Mouse (Mus musculus) monocyte, adult 2 months (primary cell): ENCODE results near the gene Tmem50b.

ENCODE experiments used
- DNase-seq, 2 experiments: peaks; one replicate each; pipeline ENCODE4 v3.0.0; 2022; ENCODE audit warnings: low spot score in 2 of 2, low read depth in 1 of 2

Tmem50b gene

DNA sequence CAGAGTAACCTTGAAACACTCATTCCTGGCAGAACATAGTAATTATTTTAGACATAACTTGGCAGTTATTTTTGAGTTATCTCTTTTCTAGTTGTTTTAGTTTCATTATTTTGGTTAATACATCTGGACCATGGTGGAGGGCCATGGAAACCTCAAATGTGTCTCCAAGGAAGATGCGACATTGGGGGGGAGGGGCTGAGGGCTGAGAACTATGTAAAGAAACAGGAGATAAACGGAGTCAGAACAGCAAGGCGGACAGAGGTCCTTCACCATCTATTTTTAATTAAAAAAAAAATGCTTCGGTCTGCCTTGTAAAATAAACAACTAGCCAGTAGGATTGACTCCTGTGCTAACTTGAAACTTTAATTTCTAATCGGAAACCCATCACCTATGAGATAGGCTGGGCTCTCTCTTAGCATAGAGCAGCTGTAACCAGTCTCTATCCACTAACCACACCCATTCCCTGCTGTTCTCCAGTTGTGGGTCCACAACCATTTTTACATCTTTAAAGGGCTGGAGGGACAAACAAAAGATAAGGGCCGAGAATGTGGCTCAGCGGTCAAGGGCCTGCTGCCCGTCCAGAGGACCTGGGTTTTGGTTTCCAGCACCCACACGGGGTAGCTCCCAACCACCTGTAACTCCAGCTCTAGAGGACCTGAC is 32.2 kb downstream of the Tmem50b start:
- DNase-seq, result no peak

DNA sequence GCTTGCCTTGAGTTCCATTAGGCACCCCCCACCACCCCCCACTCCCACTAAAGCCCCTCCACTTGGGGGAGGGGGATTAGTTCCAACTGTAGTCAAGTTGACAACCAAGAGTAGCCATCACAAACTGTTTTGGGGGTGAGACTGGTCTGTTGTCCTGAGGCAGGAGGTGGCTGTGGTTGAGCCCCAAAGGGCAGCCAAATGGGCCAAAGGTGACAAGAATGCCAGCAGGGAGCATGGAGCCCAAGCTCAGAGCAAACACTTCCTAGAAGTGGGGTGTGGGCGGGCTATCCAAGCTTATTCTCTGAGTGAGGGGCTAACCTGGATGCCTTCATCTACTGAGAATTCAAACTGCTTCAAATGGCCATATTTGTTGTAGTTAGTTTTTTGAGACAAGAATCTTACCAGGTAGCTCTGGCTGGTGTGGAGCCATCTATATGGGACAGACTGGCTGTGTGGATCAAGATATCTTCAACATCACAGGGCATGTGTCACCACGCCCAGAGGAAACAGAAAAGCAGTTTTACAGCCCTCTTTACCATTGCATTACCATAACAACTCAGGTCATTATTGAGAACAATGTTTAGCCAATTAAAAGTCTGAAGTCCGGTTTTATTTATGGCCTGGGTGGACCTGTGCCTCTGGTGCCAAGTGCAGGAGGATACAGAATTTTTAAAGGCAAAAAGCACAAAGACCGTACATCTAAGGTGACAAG is 32.9 kb downstream of the Tmem50b start:
- no peak for DNase-seq

DNA sequence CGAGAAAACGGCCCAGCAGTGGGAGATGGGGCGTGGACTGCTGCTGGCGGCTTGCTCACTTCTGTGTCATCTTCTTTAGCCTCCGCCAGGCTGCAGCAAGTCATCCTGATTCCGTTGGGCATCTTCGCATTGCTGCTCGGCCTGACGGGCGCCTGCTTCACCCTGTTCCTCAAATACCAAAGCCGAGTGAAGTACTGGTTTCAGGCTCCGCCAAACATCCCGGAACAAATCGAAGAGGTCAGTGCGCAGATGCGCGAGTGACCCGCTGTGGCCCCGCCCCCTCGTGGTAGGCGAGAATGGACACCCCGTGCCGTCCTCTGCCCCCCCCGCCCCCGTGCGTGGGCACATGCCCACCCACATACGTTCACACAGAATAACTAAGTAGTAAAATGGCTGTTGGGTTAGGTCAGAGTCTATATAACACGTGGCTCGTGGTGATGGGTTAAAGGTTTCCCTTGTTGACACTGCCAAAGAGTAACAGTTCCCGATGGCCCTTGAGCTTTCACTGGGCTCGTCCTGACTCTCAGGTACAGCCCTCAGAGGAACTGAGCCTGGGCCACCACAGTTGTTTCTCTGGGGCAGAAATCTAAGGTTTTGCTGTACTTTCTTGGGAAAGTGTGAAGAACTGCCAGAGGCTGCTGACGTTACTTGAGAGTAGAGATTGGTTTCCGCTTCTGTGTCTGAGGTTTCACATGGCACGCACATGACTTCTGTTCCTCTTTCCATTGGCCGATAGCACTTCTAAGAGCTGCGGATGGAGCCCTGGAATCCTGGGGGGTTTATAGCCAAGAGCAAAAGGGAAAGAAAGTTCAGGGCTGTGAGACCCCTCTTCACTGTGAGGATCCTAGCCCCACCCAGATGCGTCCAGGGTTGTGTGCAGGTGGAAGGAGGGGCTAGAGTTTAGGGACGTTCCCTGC is 35.8 kb downstream of the Tmem50b start:
- peak in 1 of 2 experiments; percentile 21 for DNase-seq

DNA sequence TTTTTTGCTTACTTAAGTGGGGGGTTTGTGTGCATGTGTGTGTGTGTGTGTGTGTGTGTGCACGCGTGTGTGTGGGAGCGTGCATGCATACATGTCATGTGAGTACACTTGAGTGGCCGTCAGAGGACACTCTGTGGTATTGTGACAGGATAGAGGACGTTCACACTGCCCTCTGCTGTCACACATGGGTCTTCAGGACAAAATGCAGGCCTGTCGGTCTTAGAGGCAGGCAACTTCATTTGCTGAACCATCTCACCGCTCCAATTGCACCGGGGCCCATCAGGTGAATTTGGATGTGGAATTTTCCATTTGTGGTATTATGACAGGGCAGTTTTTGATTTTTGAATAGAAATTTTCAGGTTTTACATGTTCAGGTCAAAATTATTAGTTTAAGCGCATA is 36.5 kb downstream of the Tmem50b start:
- no peak for DNase-seq

DNA sequence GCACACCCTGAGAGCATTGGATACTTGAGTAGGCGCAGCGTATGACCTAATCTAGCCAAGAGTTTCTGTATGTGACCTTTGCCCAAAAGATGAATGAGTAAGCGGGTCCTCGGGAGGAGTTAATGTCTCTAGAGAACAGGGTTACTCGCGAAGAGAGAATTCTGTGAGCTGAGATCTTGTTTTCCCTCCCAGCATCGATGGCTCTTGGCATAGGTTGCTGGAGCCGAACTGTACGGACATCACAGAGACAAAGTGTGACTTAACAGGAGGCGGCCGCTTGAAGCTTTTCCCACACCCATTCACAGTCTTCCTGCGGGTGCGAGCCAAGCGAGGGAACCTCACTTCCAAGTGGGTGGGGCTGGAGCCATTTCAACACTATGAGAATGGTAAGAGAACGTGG is 39.9 kb downstream of the Tmem50b start:
- no peak for DNase-seq

DNA sequence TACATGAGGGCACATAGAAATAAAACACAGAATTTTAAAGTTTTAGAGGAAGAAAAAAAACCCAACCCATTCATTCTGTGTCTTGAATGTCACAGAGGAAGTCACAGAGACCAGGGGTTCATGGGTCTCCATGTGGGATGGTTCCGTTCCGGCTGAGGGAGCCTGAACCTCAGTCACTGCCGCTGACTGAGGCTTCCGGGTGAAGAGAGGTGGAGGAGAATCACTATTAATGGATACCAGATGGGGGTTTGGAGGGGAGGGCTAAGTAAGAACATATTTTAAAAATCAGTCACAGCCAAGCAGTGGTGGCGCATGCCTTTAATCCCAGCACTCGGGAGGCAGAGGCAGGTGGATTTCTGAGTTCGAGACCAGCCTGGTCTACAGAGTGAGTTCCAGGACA is 40.4 kb downstream of the Tmem50b start:
- no peak for DNase-seq

DNA sequence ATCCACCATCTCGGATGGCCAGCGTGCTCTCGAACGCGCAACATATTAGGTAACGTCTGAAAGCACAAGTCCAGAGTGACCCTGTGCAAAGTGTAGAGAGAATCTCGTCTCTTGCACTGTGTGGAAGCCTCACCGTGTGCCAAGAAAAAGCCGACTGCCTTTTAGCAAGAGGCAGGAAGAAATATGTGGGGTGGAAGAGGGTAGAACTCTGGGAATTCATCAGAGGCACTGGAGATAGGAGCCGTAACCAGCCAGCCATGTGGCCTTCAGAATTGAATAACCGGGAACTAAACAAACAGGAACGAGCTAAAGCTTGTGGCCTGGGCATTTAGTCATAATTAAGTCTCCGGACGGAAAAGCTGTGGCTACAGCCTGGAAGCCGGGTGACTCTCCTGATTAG is 40.9 kb downstream of the Tmem50b start:
- no peak for DNase-seq

DNA sequence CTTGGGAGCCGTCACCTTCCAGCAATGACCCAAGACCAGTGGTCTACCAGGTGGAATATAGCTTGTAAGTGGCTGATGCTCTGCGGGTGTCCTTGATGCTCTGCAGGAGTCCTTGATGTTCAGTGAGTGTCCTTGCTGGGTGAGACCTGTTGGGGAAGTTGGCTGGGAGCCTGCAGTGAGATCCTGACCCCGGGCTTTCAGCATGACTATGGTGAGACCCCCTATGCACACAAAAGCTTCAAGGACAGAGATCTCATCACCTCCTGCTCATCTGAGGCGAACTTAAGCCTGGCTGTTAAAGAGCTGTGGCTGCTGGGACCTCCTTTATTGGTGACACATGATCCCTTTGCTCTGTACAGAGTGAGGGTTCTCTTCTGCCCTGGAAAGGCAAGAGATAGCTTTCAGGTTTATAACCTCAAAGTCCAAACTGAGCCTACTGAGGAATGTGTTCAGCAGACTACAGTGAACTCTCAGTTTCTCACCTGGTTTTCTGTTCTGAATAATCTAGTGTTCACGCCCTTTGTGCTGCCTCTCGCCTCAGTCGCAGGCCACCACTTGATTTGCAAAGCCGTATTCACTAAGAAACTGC is 42.5 kb downstream of the Tmem50b start:
- no peak for DNase-seq

DNA sequence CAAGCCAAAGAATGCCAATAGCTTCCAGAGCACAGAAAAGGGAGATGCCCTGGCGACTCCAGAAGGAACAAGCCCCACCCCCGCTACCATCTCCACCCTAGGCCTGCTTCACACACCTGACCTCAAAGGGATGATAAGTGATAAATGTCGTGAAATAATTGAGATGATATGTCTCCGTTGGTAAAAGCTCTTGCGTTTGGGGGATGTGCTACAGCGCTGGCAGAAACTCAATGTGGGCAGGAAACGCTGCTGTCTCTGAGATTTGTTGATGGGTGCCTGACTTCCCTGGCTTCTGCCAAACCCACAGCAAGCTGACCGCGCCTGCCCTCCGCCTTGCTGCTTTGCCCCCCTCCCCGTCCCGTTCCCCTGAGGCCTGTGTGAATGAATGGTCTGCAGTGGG is 44.0 kb downstream of the Tmem50b start:
- DNase-seq, result no peak

DNA sequence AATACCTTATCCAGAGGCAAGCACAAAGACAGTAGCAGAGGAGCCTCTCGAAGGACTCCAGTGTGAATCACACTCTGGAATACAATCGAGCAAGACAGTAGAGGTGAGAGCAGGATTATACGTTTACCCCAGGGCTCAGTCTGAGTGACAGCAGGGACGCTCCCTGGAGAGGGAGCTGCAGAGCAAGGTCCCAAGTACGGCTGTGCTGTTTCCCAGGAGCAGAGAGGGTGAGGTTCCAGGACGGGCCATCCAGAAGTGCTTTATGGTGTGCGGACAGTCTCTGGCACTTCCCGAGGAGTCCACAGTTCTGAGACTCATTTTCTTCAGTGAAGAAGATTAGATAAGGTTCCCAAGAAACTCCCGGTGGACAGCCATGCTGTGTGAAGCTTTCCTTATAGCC is 45.5 kb downstream of the Tmem50b start:
- DNase-seq, result no peak

DNA sequence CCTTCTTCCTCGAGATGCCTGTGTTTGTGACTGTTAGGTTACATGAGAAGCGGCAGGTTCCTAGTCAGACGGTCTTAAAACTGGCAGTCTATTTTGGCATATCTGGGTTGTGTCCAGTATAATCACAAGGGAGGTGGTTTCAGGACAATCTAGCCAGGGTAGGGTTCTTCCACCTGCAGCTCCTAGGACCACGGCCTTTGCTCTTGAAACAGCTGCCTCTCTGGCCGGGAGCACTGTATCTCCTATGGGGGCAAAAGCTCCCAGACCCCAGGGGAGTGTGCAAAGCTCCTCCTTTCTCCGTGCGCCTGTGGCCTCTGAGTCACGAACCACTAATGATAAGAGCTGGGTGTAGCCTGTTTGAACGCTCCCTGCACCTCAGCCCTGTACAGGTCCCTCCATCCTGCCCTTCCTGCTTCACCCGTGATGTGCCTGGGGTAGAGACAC is 46.5 kb downstream of the Tmem50b start:
- no peak for DNase-seq

DNA sequence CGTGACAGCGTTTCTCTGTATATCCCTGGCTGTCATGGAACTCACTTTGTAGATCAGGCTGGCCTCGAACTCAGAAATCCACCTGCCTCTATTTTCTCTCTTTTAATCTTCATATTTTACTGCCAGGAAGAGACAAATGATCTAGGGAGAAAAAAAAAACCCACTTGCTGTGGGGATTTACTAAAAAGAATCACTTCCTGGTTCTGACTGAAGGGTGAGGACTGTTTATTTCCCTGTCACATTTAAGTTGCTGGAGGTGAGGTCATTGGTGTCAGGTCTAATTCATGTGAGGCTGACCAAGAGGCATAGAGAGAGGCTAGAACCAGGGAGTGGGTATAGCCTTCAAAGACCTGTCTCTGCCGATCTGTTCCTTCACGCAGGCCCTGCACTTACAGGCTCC is 48.0 kb downstream of the Tmem50b start:
- DNase-seq, result no peak

DNA sequence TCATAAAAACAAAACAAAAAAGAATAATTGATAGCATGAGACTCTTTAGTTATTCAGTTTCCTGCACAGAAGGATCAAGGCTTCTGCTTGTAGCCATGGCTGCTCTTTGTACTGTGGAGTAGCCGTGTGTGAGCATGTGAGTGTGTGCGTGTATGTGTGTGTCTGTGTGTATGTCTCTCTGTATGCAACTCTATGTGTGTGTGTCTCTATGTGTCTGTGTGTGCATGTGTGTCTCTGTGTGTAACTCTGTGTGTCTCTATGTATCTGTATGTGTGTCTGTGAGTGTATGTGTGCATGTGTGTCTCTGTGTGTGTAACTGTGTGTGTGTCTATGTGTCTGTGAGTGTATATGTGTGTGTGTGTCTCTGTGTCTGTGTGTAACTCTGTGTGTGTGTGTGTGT is 48.6 kb downstream of the Tmem50b start:
- no peak for DNase-seq

DNA sequence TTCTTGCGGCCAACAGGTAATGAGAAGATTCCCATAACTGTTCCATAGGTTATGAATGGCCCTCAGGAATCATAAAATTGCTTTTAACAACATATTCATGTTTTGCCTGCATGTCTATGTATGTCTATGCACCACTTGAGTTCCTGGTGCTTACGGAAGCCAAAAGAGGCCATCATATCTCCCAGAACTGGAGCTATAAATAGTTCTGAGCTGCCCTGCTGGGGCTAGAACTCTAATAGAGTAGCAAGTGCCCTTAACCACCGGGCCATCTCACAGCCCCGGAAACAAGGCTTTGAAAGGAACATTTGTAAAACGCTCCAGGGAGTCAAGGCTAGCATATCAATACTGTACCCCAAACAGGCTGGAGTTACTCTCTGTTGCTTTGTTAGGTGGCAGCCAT is 49.0 kb downstream of the Tmem50b start:
- DNase-seq, result no peak

DNA sequence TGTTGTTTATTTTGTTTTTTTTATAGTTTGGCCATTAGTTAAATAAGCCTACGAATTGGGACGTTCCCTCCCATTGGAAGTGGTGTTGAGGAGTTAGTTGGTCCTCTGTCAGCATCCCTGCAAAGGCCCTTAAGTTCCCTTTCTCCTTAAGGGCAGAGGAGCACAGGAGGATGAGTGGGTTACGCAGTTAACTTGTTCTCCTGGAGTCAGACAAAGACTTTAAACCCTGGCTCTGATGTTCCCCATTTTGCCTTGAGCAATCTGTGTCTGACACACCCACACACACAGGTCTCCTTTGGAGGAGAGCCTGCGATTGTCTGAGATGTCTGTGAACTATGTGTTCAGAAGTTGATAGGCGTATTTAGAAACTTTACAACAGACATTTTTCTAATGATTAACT is 49.6 kb downstream of the Tmem50b start:
- peak in 1 of 2 experiments; percentile 53 for DNase-seq

DNA sequence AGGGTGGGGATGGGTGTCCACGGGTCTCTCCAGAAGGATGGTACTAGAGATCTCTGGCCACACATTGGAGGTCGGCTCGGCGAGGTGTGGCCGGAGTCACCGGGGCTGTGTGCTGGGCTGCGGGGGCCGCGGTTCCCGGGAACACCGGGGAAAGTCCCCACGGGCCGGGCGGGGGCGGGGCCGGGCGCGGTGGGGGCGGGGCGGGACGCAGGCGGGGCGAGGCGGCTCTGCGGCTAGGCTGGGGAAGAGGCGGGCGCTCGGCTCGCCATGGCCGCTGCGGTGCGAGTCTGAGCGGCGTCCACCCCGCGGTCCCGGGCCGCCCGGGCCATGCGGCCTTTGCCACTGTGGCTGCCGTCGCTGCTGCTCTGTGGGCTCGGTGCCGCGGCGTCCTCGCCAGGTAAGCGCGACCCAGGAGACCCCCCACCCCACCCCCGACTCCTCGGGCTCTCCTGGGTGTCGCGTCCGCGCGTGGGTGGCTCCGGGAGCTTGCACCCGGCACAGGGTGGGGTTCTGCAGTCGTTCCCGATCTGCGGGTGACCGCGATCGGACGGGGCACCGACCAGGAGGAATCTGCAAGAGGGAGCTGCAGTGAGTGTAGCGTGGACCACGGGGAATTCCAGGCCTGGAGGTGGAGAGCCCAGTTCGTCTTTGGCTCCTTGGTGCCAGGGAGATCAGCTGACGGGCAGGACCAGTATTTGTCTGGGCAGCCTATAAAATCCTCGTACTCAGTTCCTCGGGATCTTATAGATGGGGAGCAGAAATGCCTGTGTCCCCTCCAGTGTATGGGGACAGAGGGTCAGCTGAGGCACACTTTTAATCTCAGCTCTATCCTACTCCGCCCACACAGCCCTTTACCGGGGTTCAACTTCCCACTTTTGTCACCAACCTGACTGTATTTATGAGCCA is 50.5 kb downstream of the Tmem50b start, which contains the start of gene Ifngr2:
Ifngr2 (plus strand) TSS at position 237 of the 906 bp plus-strand sequence.
- peak in 1 of 2 experiments; percentile 63 for DNase-seq

DNA sequence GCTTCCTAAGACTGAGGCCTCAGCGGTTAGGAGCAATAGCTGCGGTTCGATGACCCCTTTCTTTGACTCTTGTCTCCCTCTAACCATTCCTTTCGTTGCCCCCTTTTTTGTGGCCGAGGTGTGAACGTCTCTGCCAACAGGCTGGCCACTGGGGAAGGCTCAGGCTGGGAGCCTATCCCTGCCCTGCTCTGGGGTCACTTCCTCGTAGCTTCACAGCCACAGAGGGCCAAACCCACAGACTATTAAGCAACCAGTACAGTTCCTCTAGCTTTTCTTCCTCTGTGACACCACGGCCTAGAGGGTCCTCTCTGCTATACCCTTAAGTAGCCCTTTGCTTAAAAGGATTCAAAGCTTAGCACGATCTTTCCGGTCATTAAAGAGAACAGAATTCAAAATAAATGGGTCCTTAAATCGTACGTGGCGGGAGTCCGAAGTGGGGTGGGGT is 51.2 kb downstream of the Tmem50b start:
- DNase-seq, result peak; percentile 74

DNA sequence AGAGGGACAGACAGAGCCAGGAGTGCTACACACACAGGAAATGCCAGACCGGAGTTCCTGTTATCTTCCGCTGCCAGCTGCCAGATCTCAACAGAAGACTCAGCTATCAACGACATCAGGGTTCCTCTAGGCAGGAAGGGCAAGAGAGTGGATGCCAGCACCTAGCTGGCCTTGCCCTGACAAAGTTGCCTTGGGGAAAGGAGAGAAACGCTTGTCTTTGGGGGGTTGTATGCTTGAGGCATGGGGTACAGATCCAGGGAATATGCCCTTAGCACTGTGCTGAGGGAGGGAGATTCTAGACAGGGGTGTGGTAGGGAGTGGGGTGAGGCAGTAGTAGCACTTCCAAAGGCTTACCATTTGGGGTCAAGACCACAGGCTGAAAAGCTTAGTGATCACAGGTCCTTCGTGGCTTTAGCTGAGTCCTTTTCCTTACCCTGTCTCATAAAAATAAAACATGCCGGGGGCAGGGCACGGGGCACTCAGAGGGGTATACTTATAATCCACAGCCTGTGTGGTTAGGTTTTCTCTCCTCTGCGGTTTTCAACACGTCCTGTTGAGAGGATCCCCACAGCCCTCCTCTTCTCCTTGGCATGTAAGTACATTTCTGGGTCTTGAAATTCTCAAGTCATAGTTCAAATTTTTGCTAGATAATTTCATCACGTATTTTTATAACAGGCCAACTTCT is 51.9 kb downstream of the Tmem50b start:
- DNase-seq, result no peak

DNA sequence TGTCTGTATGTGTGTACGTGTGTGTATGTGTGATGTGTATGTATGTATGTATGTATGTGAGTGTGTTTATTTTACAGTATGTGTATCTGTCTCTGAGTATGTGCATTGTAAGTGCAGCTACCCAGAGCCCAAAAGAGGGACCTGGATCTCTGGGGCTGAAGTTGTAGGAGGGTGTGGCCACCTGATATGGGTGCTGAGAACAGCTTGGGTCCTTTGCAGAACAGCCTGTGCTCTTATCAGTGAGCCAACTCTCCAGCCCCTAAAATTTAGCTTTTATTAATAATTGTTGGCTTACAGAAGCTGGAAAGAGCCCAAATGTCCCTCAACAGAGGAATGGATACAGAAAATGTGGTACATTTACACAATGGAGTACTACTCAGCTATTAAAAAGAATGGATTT is 54.0 kb downstream of the Tmem50b start:
- DNase-seq, result no peak
